Mouse (Mus musculus) v-Abl transformed pro-B cells (cell line): ENCODE results near the gene Prrc2a.

Source experiments
- in situ Hi-C, 2 experiments: fragments of 400-800 bp; cut with MboI; formaldehyde crosslinking; loops; one replicate each; pipeline ENCODE4 v1.15.1; 2025; ENCODE audit not compliant: unreplicated experiment in 2 of 2

Prrc2a gene

GRCm38 (mm10) chr17:35115046-35116019 is 49.4 kb downstream of the Prrc2a start, which contains the start of gene Ly6g5b:
Gene Ly6g5b, minus strand, starts transcription at chr17:35115428.
- in situ Hi-C loops: no loop called here

GRCm38 (mm10) chr17:35111774-35112173 is 52.9 kb downstream of the Prrc2a start:
- in situ Hi-C loops: loop anchor here in 1 of 2 experiments (5.0 kb wide), 1 partner anchor 44 kb away; the partner anchor contains the start of genes Ly6g6c and Mpig6b

- in situ Hi-C loops: loop anchor here (5.0 to 10.0 kb wide), 2 partner anchors 46 to 83 kb away; partner anchors contain the start of gene Sapcd1 (in 1 of the 2)
Observed at GRCm38 (mm10) chr17:35108097-35108496, 56.6 kb downstream of the Prrc2a start, which contains the start of gene Ly6g5c. Gene Ly6g5c, plus strand, starts transcription at chr17:35108279.

GRCm38 (mm10) chr17:35106522-35106921 is 58.2 kb downstream of the Prrc2a start:
- in situ Hi-C loops: loop anchor here (5.0 to 10.0 kb wide), 2 partner anchors 44 to 82 kb away; partner anchors contain the start of gene Sapcd1 (in 1 of the 2)

- in situ Hi-C loops: loop anchor here (5.0 to 10.0 kb wide), 2 partner anchors 44 to 81 kb away; partner anchors contain the start of gene Sapcd1 (in 1 of the 2)
Observed at GRCm38 (mm10) chr17:35105740-35106389, 58.8 kb downstream of the Prrc2a start.

- in situ Hi-C loops: loop anchor here (5.0 to 10.0 kb wide), 2 partner anchors 42 to 80 kb away; partner anchors contain the start of gene Sapcd1 (in 1 of the 2)
Observed at GRCm38 (mm10) chr17:35104754-35105153, 59.9 kb downstream of the Prrc2a start.

GRCm38 (mm10) chr17:35104079-35104478 is 60.6 kb downstream of the Prrc2a start:
- in situ Hi-C loops: loop anchor here in 1 of 2 experiments (10.0 kb wide), 1 partner anchor 79 kb away; the partner anchor contains the start of gene Sapcd1

- in situ Hi-C loops: loop anchor here in 1 of 2 experiments (10.0 kb wide), 1 partner anchor 78 kb away; the partner anchor contains the start of gene Sapcd1
Observed at GRCm38 (mm10) chr17:35103221-35103690, 61.4 kb downstream of the Prrc2a start.

- in situ Hi-C loops: loop anchor here in 1 of 2 experiments (10.0 kb wide), 1 partner anchor 77 kb away; the partner anchor contains the start of gene Sapcd1
Observed at GRCm38 (mm10) chr17:35102299-35102698, 62.4 kb downstream of the Prrc2a start.

GRCm38 (mm10) chr17:35101161-35101560 is 63.5 kb downstream of the Prrc2a start:
- in situ Hi-C loops: loop anchor here in 1 of 2 experiments (10.0 kb wide), 1 partner anchor 76 kb away; the partner anchor contains the start of gene Sapcd1

- in situ Hi-C loops: loop anchor here in 1 of 2 experiments (10.0 kb wide), 1 partner anchor 75 kb away; the partner anchor contains the start of gene Sapcd1
Observed at GRCm38 (mm10) chr17:35100196-35100765, 64.4 kb downstream of the Prrc2a start.
